Mouse (Mus musculus): ENCODE measurements around the gene Tpra1. TPM values are rescaled to one million over a fixed set of nuclear protein-coding genes. Genes with fewer than 3 reads are reported as not detected.

Gene Tpra1
- total RNA-seq, 4 experiments from 2014 or later = 43.9 to 53.4 (median 47.6) TPM

DNA sequence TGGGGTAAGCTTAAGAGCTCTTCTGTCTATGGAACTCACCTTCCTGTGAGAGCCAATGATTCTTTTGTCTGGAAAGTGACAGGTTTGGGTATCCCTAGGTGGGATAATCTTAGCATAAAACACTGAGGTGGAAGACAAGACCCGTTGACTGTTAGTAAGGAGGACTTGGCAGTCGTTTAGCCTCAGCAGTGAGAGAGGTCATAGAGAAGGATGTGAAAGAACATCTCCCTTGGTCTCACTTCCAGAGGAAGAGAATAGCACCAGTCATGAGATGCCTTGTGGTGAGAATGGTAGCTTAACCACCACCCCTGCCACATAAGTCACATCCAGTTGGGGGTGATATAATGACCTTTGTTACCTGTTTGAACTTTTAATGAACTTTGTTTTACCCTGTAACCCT lies 54.7 kb downstream of the Tpra1 start:
- DNase-seq (ENCODE audit: low spot score in 2 of 2) = no peak

DNA sequence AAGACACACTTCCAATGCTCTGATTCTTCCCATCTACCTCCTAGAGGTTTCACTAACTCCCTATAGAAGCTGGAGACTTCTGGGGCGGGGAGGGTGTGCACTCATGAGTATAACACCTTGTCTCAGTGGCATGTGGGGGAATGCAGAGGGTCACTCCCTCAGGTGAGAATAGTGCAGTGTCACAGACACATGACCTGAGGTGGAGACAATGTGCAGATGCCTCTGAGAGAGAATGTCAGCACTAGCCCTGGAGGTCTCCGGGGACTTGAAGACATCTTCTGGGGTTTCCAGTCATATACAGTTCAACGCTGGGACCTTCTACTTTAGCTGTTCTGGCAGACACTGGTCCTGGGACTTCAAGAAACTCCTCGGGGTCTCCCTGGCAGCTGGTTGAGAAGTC lies 55.3 kb downstream of the Tpra1 start:
- DNase-seq (ENCODE audit: low spot score in 2 of 2) = no peak

DNA sequence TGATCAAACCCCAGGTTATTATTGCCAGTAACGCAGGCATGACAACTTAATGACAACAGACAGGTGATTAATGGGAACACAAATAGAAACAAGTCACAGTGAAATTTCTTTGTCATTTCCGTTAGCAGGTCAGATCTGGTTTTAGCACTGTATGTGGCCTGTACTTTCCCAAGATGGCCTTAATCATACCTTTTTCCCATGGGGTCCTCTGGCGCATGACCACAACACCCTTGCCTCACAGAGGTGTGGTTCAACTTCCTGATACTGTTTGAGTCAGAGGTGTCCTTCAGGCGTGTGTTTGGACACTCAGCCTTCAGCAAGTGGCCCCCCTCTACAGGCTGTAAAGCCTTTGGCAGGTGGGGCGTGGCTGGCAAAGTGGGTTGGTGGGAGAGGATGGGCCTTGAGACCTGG lies 55.8 kb downstream of the Tpra1 start:
- DNase-seq (ENCODE audit: low spot score in 2 of 2) = no peak

DNA sequence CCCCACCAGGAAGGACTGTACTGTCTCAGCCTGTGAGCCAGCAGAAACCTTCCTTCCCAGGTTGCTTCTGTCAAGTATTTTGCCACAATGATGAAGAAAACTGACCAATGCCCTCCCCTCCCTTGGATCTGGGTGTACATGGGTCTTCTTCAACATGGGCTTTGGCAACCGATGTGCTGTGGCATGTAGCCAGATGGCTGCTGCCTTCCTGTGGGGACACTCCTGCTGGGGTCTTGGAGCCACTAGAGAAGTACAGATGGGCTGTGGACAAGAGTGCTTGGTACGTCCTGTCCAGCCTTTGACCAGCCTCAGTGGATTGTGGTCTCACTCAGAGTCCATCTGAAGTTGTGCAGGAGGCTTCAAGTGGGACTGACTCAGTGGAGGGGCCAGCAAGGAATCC lies 56.3 kb downstream of the Tpra1 start:
- DNase-seq (ENCODE audit: low spot score in 2 of 2) = no peak

DNA sequence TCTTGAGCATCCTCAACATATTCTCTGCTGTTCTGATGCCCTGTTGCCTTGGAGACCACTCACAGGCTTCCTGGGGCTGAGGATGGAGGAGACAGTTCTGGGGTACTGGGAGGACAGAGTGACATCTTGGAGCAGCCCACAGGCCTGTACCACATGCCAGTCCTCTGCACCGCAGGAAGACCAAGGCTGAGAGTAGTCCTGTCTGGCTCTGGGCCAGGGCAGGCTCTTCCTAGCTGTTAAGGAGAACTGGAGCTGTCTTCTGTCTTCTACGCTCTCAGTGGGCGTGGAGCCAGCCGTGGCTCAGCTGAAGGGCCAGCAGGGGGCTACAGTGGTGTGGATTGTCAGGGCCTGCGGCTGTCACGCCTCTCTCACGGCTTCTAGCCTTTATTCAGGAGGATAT lies 57.8 kb downstream of the Tpra1 start:
- DNase-seq (ENCODE audit: low spot score in 2 of 2) = peak in 1 of 2 experiments; percentile 80

DNA sequence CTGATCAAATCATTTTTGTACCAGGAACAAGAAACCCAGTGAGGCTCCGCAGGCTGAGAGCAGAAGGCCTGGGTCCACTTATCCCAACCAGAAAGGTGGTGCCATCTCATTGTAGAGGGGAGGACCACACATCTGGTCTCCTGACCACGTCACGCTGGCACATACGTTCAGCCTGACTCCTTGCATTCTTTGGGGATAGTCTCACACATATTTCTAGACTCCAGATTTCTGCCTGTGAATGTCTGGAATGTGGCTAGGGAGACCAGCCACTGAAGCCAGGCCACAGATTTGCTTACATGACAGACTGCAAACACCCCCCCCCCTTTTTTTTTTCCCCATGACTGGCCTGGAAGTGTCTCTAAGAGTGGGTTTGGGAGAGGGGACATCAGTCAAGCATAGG lies 58.9 kb downstream of the Tpra1 start:
- no peak for DNase-seq (ENCODE audit: low spot score in 2 of 2)

Other genes starting within 250 kb of the Tpra1 start
- 100 to 1,000 TPM; 167 to 184 (median 176) TPM for gene Mgll, start 177.8 kb upstream of the Tpra1 start, total RNA-seq (2022)
- 10 to 100 TPM; 38.1 to 45.4 (median 43.1) TPM for gene Abtb1, start 60.3 kb upstream of the Tpra1 start, total RNA-seq (2022)
- gene Podxl2, start 27.2 kb upstream of the Tpra1 start, total RNA-seq (2022) = 100 to 1,000 TPM; 190 to 207 (median 195) TPM
- gene Mcm2, start 3.5 kb upstream of the Tpra1 start, total RNA-seq (2022) = 1 to 10 TPM; 4.0 to 9.0 (median 4.6) TPM

Measured in left cerebral cortex, adult 8-10 months (tissue).